Mouse (Mus musculus) layer of hippocampus, adult 18-20 months (tissue): Measurements from ENCODE around the gene Vmn2r90. TPM values are rescaled to one million over a fixed set of nuclear protein-coding genes. Genes with fewer than 3 reads are reported as not detected.
"Not testable (repeated sequence)": the region's sequence is repeated elsewhere in the genome, so short reads cannot be mapped to it uniquely, and the experiment has no call there.

ENCODE experiments used
- DNase-seq, 2 experiments: peaks; one replicate each; pipeline ENCODE4 v3.0.0; 2022; ENCODE audit warnings: low spot score in 2 of 2
- long read RNA-seq: library from polyadenylated mRNA; stranded (forward); transcript quantifications from one replicate; pipeline ENCODE4 v2.0.0, GENCODE M21; 2021
- total RNA-seq, 2 experiments: library from RNA; stranded (reverse); gene quantifications; 2 replicates each; pipeline ENCODE4 v1.2.3; 2021

Gene Vmn2r90
- not detected for total RNA-seq
- long read RNA-seq, result 0 reads

DNA sequence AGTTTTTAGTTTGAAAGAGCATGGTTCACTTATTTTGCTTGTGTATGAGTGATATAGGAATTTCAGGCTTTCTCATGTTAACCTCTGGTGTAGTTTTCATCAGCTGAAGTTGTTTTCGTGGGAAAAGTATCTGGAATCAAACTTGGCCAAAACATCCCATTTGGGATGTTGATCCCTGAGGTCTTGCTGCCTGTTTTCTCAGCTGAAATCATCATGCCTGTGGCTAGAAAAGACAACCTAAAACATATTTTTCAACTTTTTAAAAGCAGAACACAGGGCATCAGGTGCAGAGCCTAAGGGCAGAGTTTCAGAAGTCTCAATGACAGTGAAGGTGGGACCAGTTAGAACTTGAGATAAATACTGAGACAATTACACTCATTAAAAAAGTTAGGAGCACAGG lies at the start of gene Vmn2r90:
Gene Vmn2r90, plus strand, starts transcription at position 301 of the 400 bp plus-strand sequence.
- no peak for DNase-seq

DNA sequence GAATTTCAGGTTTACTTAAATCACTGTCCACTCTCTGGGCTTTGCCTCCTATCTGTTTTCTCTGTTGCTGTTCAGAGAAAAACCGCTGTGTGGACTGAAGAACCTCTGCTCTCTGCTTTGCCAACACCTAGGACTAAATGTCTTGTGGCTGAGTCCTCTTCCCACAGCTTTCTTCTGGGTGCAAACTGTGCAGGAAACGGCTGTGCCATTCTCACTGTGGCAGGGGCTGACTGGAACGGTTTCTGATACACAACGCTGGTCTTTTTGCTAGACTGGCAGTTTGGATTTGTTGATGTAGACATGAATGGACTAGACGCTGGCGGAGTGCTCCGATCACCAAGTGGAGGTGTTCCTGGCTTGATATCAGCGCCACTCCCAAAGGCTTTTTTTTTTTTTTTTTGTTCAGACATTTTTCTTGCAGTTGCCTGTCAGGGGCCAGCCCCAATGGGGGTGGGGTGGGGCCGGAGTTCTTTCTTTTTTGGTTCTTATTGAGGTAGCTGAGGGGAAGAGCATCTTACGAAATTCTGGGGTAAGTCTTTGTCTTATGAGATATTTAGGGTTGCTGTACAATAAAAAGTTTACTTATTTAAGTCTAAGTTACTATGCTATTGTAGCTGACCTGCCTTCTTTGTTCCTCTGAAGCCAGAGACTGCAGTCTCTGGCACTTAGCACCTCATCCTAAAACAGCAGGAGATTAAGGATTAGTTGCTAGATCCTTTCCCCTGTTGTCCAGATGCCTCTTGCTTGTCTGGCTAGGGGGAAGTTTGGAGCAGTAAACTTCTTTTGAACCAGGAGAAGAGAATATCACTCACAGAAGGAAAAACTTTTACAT lies 48.3 kb upstream of the Vmn2r90 start:
- no peak for DNase-seq

DNA sequence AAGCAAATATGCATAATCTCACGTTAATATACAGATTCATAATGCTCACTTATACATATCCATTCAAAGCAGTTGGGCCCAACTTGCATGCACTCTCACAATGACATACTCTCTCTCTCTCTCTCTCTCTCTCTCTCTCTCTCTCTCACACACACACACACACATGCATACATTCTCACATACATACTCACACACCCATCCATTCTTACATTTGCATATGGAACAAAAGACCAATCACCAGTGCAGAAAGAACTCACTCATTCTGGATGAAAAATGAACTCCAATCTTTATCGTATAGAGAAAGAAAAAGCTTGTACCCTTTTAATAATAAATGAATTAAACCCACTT lies 47.7 kb upstream of the Vmn2r90 start:
- DNase-seq, result no peak

DNA sequence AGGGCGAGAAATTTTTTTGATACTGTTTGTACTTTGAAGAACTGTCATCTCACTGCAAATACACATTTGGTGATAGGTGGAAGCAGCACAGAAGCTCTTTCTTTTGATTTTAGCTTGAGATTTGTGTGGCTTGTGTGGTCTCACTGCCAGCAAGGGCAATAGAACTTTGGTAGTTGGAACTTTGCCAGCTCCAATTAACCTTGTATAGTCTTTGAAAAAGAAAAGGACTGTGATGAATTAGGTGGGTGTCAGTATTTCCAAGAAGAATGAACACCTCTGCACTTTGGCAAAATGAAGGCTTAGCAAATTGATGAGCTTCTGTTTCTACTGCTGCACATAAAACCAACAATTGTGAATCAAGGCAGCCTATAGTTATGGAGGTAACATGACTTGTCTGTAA lies 24.8 kb upstream of the Vmn2r90 start:
- DNase-seq, result no peak

DNA sequence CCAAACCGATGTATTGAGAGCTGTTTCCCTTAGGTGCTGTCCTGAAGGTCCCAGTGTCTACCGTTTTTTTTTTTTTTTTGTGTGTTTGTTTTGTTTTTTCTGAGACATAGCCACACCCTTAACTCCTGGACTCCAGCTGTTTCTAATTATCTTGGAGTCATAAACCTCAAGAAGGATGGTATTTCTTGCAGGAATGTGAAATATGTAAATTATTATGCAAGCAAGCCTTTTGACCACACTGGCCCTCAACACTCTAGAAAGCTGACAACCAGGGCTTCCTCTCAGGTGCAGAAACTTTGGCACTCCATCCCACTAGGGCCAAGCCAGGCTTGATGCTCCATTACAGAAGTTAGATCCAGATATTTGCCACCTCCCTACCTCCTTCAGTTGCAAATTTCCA lies 12.9 kb upstream of the Vmn2r90 start:
- DNase-seq, result no peak

DNA sequence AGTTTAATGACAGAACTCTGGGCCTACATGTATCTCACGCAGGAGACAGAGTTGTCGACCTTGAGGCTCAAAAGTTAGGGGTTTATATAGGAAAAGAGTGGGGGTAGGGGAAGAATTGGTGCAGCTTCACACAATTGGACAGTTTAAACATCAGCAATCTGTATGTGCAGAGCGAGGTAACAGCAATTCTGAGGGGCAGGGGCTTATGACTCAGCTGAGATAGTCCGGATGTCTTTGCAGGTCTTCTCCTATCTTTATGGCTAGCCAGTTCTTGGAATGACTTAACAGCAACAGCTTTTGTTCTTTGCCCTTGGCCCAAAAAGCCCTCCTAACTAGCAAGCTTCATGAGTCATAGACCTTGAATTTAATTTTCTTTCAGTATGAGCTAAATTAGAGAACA lies 28.8 kb downstream of the Vmn2r90 start:
- not testable (repeated sequence) for DNase-seq

DNA sequence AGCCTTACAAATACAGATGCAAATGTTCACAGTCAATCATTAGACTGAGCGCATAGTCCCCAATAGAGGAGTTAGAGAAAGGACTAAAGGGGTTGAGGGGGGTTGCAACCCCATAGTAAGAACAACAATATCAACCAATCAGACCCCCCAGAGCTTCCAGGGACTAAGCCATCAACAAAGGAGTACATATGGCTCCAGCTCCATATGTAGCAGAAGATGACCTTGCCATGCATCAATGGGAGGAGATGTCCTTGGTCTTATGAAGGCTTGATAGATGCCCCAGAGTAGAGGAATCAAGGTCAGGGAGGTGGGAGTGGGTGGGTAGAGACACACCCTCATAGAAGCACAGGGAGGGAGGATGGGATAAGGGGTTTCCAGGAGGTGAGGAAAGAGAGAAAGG lies 35.1 kb downstream of the Vmn2r90 start:
- DNase-seq, result no peak

DNA sequence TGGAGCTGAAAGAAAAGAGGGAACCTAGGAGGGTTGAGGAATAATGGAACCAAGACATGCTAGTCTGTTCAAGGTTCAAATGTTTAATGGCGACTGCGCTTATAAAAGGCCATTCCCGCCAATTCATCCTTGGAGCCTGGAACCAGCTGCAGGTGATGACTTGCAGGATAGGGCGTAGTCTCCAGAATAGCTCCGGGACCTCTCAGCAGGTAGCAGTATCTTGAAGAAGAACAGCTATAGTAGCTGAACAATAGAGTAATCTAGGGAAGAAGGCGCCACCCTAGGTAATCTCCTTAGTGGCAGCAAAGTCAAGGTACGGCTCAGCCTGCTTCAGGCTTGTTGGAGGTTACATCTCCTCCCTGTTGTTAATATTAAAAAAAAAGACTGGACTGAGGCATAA lies 35.8 kb downstream of the Vmn2r90 start:
- not testable (repeated sequence) for DNase-seq

DNA sequence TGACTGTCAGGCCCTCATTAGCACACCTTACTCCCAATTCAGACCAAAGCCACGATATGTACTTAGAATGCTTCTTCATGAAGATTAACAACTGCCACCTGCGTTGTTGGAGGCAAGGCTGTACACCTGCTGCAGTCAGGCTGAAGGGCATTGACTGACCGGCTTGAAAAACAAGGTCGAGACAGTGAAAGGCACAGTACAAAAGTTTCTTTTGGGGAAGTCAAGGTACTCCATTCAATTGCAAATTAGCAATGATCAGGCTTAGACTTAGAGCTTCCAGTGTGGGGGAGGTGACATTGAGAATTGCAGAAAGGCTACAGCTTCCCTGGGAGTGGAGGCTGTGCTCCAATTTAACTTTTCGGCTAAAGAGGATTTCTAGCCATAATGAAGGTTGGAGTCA lies 36.4 kb downstream of the Vmn2r90 start:
- DNase-seq, result not testable (repeated sequence)

DNA sequence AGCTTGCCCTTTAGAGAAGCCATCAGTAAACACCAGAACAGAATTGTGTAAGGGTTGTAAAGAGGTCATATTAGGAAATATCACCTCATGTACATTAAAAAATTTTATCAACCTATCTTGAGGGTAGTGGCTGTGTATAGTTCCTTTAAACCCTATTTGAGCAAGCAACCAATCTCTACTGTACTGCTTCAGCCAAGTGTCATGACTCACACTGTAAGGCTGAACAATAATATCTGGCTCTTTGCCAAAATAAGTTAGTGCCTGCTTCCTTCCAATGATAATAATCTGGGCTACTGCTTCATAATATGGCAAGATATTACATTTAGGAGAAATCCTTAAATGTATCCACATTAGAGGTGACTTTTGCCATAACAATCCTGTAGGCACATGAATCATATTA lies 38.0 kb downstream of the Vmn2r90 start:
- not testable (repeated sequence) for DNase-seq

DNA sequence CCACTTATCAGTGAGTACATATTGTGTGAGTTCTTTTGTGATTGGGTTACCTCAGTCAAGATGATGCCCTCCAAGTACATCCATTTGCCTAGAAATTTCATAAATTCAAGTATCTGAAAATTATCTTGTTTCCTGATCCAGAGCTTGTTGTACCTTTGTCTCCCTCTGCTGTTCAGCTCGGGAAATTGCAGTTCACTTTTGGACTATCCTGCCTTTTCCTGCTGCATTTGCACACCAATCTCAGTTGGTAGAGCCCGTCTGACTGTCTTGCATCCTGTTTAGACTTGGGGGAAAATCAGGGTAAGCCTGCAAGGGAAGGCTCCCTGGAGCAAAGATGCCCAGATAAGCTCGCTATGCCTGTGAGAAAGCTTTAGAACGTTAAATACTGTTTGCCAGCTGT lies 45.8 kb downstream of the Vmn2r90 start:
- DNase-seq, result peak; percentile 37 to 83

DNA sequence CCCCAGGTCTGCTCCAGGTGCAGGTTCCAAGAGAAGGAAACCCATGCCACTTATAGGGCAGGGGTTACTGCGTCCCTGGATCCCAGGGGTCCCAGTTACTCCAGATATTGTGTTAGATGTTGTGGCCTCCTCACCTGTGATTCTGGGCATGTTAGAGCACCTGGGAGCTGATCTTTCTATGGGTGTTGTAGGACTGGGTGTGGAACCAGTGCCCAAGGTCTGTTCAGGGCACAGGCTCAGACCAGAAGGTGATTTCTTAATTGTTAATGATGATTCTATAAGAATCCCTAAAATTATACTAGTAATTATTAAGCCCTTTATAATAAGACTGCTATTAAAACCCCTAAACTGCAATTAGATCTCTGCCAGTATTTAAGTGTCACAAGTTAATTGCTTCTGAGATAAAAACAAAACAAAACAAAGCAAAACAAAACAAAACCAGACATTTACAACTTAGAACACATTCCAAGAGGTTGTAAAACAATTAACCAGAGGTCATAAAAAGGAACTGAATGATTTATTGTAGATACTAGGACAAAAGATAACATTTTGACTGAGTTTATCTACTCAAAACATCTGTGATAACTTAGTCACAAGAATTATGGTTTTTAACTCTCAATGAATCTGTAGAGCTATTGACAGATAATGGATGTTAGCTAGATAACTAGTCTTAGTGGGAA lies 59.2 kb downstream of the Vmn2r90 start:
- DNase-seq, result no peak

DNA sequence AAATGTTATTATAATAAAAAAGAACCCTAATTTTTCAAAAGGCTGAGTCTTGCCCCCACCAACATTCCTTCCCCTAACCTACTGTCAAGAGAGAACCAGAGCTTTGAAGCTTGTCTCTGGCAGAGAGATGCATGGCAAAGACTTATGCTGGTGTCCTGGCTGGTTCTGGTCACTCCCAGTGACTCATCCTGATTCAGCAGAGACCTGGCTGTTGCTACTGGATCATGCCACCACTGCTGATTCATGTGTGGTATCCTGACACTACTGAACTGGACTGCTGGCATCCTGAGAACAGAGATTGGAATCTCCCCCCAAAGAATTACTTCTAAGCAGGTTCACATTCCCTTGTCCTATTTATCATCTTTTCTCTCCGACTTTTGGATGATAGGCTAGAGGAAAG lies 60.7 kb downstream of the Vmn2r90 start:
- no peak for DNase-seq

DNA sequence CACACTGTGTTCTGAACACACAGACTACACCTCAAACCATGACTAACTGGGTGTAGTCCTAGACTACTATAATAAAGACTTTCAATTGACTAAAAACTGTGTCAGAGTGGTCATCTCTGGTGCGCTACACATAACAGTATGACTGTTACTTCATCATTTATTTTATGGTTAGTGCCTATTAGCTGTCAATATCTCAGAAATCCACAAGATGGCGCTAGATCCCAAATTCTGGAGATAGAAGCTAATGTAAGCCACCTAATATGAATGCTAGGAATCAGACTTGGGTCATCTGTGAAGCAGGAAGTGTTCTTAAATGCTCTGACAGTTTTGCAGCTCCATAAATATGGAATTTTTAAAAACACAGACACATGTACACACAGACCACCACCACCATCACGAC lies 62.9 kb downstream of the Vmn2r90 start:
- DNase-seq, result peak in 1 of 2 experiments; percentile 54

Other genes with a start within 250 kb of the Vmn2r90 start
- gene Lnpep, start 78.7 kb upstream of the Vmn2r90 start, total RNA-seq, result 10 to 100 TPM; 98.8 TPM
- 10 to 100 TPM; 64.4 to 80.9 TPM for gene Spaca6, start 123.4 kb downstream of the Vmn2r90 start, total RNA-seq
- under 1 TPM; 0.20 to 0.67 TPM for gene Has1, start 151.5 kb downstream of the Vmn2r90 start, total RNA-seq
- gene Fpr1, start 180.2 kb downstream of the Vmn2r90 start, total RNA-seq, result not detected
- gene Fpr2, start 184.1 kb downstream of the Vmn2r90 start, total RNA-seq, result not detected
- not detected for gene Fpr3, start 184.1 kb downstream of the Vmn2r90 start, total RNA-seq